Mouse (Mus musculus) layer of hippocampus, postnatal 14 days (tissue): ENCODE measurements around the gene Tmem132b. TPM values are rescaled to one million over a fixed set of nuclear protein-coding genes. Genes with fewer than 3 reads are reported as not detected.

Source experiments
- DNase-seq, 2 experiments: peaks; one replicate each; pipeline ENCODE4 v3.0.0; 2021 to 2022; ENCODE audit warnings: low spot score in 2 of 2, mixed read lengths in 1 of 2
- total RNA-seq, 2 experiments: library from RNA; stranded (reverse); gene quantifications; 2 replicates each; pipeline ENCODE4 v1.2.3; 2021

Tmem132b gene
- total RNA-seq, 2 experiments from 2014 or later, result 98.9 to 106 TPM

- peak; percentile 46 to 68 for DNase-seq
Measured at GRCm38 (mm10) chr5:125658101-125658500, 126.5 kb downstream of the Tmem132b start.

DNA sequence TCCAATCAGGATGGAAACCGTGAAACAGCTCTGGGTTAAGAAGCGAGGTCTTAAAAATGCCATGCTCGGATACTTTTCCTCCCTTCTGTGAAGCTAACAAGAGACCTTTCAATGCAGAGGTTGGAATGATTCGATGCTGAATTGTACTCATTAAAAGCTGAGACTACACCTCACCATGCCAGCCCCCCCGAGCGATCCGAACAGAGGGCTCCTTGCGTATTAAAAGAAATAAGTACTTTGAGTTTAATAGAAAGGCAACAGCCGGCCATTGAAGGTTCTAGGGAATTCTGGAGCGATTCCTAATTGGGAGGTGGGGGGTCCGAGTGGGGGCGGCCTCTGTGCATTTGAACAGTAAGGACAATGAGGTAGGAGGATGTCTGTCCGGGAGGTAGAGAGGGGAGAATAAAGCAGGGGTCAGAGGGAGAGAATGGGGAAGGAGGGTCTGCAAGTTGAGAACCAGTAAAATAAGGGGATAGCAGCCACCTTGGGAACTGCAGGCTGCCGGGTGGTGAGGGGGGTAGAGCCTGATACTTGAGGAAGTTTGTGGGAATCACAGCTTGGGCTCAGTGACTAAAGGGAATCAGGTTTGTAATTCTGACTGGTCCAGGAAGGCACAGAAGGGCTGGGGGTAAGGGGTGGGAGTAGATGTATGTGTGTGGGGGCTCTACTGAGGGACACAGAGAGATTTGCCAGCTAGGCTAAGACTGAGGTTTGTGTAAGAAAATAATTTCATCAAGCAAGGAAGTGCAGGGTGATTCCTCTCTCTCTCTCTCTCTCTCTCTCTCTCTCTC, 127.6 kb downstream of the Tmem132b start:
- peak in 1 of 2 experiments; percentile 44 for DNase-seq

GRCm38 (mm10) chr5:125675623-125676022, 144.0 kb downstream of the Tmem132b start:
- DNase-seq, result peak; percentile 69 to 84

- no peak for DNase-seq
Measured at GRCm38 (mm10) chr5:125676025-125676623, 144.6 kb downstream of the Tmem132b start.

DNA sequence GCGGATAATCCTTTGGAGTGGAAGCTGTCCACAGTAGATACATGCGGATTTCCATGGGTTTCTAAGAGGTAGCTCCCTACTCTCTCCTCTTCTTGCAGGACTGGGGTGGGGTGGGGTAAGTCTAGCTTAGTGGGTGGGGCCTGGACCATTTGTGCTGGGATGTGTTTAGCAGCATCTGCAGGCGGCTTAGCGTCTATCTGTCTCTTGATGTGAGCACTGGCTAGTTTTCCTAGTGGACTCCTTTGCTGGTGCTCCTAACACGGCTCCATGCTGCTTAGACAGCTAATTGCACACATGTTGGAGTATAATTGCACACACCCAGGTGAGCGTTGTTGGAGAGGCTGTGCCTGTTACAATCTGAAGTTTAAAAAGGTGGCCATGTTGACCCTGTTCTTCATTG, 149.3 kb downstream of the Tmem132b start:
- no peak for DNase-seq

DNA sequence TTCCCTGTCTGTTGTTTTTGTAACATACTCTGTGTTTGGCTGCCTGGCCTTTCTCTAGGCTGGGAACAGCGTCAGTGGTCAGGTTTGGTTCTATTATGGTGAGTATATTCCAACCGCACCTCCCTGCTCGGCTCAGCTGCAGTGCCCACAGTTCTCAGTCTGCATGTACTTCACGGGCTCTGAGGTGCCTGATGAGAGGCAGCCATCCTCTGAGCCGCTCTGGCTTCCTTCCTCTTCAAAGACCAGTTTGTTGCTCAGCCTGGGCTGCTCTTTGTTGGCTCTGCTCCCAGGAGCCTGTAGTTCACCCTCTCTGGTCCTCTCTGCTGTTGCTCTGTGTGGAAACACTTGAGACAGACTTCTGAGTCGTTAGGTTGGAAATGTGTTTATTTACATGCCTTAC, 151.9 kb downstream of the Tmem132b start:
- no peak for DNase-seq

DNA sequence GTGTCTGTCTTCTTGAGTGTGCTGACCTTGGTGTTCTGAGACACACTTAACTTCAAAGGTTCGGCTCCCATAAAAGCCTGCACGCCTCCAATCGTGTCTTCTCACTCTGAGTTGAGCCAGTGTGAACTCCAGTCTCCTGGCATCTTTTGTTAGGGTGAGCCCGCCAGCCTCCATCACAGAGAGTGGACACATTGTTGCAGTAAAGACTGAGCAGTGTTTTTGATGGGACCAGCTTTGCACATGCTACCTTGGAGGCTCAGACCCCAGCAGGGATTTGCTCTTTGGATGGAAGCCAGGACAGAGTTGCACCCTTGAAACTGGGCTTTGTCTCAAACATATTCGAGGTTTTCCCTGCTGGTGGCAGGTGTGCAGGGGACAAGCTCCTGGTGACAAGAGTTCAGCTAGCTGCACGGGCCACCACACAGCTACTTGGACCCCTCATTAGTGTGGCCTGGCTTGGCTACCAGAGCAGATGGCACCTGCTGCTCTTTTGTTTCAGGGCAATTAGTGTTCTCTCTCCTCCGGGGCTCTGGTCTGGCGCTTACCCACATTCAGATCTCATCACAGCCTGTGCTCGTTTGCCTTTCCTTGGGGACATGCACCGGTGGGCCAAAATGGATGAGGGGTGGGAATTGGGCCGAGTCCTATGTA, 154.2 kb downstream of the Tmem132b start:
- DNase-seq, result peak; percentile 45 to 57

DNA sequence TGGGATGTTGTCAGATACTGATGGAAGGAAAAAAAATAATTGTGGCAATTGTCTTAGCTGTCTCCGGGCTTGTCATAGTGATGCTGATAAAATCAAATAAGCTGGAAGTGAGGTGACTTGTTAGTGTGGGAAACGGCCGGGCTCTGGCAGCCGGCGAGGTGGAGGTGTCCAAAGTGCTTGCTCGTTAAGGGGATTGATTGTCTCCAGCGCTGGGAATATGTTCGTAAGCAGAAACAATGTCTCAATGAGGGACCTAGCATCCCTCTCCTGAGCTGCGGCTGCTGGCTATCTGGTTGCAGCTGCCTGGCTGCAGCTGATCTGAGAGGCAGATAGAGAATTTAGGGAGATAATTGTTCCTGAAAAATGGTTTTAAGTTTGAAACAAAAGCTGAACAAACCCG, 161.0 kb downstream of the Tmem132b start:
- no peak for DNase-seq

GRCm38 (mm10) chr5:125699395-125699794, 167.8 kb downstream of the Tmem132b start:
- peak; percentile 47 to 79 for DNase-seq

DNA sequence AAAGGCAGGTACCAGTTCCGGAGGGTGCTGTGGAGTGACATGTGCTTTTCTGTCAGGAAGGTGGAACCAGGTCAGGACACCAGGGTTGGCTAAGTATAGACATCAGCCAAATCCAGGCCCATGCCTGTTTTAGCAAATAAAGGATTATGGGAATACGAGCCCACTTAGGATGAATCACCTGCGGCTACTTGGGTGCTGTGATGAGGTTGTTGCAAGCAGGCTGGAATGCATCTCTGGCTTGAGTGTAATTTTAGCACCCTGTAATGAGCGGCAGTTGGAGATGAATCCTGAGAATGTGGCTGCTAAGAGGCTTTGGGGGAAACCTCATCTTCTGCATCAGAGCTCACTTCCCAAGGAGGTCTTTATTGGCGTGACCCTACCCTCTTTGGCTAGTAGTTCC, 168.7 kb downstream of the Tmem132b start:
- DNase-seq, result no peak

- peak; percentile 48 to 81 for DNase-seq
Measured at GRCm38 (mm10) chr5:125705379-125705778, 173.8 kb downstream of the Tmem132b start.

DNA sequence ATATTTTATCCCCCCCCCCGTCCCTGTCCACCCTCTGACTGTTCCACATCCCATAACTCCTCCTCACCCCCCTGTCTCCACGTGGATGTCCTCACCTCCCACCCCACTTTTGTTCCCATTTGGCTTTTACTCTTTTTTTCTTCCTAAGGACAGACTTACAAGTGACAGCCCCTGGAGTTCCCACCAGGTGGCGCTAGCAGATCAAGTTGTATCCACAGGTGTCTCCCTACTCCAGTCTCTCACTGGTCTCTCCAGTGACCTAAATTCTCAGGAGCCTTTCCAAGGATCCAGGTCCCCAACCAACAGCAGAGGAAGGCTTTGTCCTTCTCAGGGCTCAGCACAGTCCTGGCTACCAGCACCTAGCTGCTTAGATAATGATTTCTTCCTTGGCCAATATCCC, 177.6 kb downstream of the Tmem132b start:
- peak; percentile 62 to 86 for DNase-seq

GRCm38 (mm10) chr5:125726815-125727214, 195.2 kb downstream of the Tmem132b start:
- no peak for DNase-seq

GRCm38 (mm10) chr5:125727436-125727835, 195.9 kb downstream of the Tmem132b start:
- DNase-seq, result no peak

GRCm38 (mm10) chr5:125727936-125728335, 196.4 kb downstream of the Tmem132b start:
- DNase-seq, result no peak

GRCm38 (mm10) chr5:125728521-125728920, 196.9 kb downstream of the Tmem132b start:
- no peak for DNase-seq

GRCm38 (mm10) chr5:125733806-125734205, 202.2 kb downstream of the Tmem132b start:
- DNase-seq, result no peak

- DNase-seq, result no peak
Measured at GRCm38 (mm10) chr5:125737105-125737504, 205.5 kb downstream of the Tmem132b start.

GRCm38 (mm10) chr5:125743503-125743902, 211.9 kb downstream of the Tmem132b start:
- DNase-seq, result no peak

DNA sequence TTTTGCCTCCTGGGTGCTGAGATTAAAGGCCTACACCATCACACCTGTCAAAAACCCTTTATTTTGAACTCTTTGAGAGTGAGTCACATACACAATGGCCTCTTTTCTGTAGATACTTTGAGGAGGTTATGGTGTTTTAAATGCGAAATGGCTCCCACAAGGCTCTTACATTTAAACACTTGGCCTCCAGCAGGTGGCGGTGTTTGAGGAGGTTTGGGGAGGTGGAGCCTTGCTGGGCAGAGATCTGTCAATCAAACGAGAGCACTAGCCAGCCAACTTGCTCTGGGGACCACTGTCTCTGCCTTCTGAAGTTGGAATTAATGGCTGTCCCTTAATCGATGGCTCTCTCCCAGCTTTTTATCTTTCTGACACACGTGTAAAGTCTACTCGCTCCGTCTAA, 214.2 kb downstream of the Tmem132b start:
- no peak for DNase-seq

DNA sequence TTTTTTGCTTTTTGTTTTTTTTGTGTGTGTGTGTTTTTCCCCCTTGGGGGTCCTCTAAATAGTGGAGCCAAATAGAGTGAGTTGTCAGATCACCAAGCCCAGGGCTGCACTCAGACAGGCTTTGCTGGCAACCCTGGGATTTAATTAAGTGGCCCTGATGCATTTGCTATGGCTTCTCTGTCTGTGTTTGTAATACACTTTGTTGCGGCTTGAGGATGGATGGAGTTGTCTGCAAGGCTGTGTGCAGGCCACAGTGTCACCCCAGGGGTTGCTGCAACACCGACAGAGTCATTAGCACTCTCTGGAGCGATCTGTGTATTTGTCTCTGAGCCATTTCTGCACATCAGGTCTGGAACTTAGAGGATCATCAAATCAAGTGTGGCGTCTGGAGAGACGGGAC, 219.9 kb downstream of the Tmem132b start:
- no peak for DNase-seq

- DNase-seq, result no peak
Measured at GRCm38 (mm10) chr5:125752546-125752945, 221.0 kb downstream of the Tmem132b start.
